Mouse (Mus musculus): ENCODE measurements around the gene Psmb5. TPM values are rescaled to one million over a fixed set of nuclear protein-coding genes. Genes with fewer than 3 reads are reported as not detected.

Psmb5 gene
- polyA plus RNA-seq, 1 experiment from 2014 or later, result 387 TPM

GRCm38 (mm10) chr14:54602613-54603012, 15.2 kb downstream of the Psmb5 start:
- 37% methylated on average over 4 of the region's 4 CpGs for WGBS

GRCm38 (mm10) chr14:54601601-54602000, 16.2 kb downstream of the Psmb5 start:
- ATAC-seq (replicated peaks; ENCODE audit: low FRiP score, low read depth), result no peak
- DNase-seq (ENCODE audit: low spot score), result no peak
- 0 out of 2 replicates have a peak, but pooled peaks cover 4% of the 10 kb centered on the region for H3K36me3 ChIP-seq (ENCODE audit: insufficient read depth, low read length)
- no peak for TF ChIP-seq CTCF (IDR thresholded peaks at IDR 0.05; ENCODE audit: low read depth)
- no peak overlapping the region for H3K4me3 ChIP-seq (replicated peaks; ENCODE audit: low read depth, low read length)
- no peak overlapping the region for H3K27ac ChIP-seq
- H3K4me2 ChIP-seq (ENCODE audit: low read length), result no peak overlapping the region
- no peak overlapping the region for H3K9ac ChIP-seq (ENCODE audit: low read depth, low read length)
- WGBS, result 45% methylated on average over 2 of the region's 2 CpGs
- H3K4me1 ChIP-seq (replicated peaks; ENCODE audit: insufficient read depth, low read length), result 0 out of 2 replicates have a peak, but pooled peaks cover 5% of the 10 kb centered on the region
- no peaks in the 10 kb centered on the region for H3K9me3 ChIP-seq (replicated peaks; ENCODE audit: low read length)
- no peaks in the 10 kb centered on the region for H3K27me3 ChIP-seq (ENCODE audit: insufficient read depth, low read length)

More at GRCm38 (mm10) chr14:54602613-54603012, 15.2 kb downstream of the Psmb5 start:
- peak overlapping the region; percentile 52 for H3K4me3 ChIP-seq (replicated peaks; ENCODE audit: low read depth, low read length)
- 0 out of 2 replicates have a peak, but pooled peaks cover 5% of the 10 kb centered on the region for H3K4me1 ChIP-seq (replicated peaks; ENCODE audit: insufficient read depth, low read length)
- no peak for TF ChIP-seq CTCF (IDR thresholded peaks at IDR 0.05; ENCODE audit: low read depth)
- H3K27me3 ChIP-seq (ENCODE audit: insufficient read depth, low read length), result no peaks in the 10 kb centered on the region
- H3K36me3 ChIP-seq (ENCODE audit: insufficient read depth, low read length), result 0 out of 2 replicates have a peak, but pooled peaks cover 4% of the 10 kb centered on the region
- no peaks in the 10 kb centered on the region for H3K9me3 ChIP-seq (replicated peaks; ENCODE audit: low read length)
- ATAC-seq (replicated peaks; ENCODE audit: low FRiP score, low read depth) (no peak; the same call in 1 of the 2 replicates), DNase-seq (ENCODE audit: low spot score) (peak; percentile 36)
- peak overlapping the region; percentile 94 for H3K27ac ChIP-seq
- H3K4me2 ChIP-seq (ENCODE audit: low read length), result peak overlapping the region; percentile 47
- H3K9ac ChIP-seq (ENCODE audit: low read depth, low read length), result peak overlapping the region; percentile 80; the same call in 1 of the 2 replicates

GRCm38 (mm10) chr14:54597084-54597483, 20.7 kb downstream of the Psmb5 start:
- 84% methylated on average over 7 of the region's 7 CpGs for WGBS
- H3K4me1 ChIP-seq (replicated peaks; ENCODE audit: insufficient read depth, low read length), result peaks cover 5% of the 10 kb centered on the region; the same call in 1 of the 2 replicates

GRCm38 (mm10) chr14:54594631-54595414, 23.0 kb downstream of the Psmb5 start:
- H3K9me3 ChIP-seq (replicated peaks; ENCODE audit: low read length), result no peaks in the 10 kb centered on the region
- DNase-seq (ENCODE audit: low spot score), result no peak
- 0 out of 2 replicates have a peak, but pooled peaks cover 8% of the 10 kb centered on the region for H3K36me3 ChIP-seq (ENCODE audit: insufficient read depth, low read length)
- 80% methylated on average over 28 of the region's 28 CpGs for WGBS
- no peak overlapping the region for H3K27ac ChIP-seq
- H3K4me1 ChIP-seq (replicated peaks; ENCODE audit: insufficient read depth, low read length), result peaks cover 5% of the 10 kb centered on the region; the same call in 1 of the 2 replicates
- no peak overlapping the region for H3K4me3 ChIP-seq (replicated peaks; ENCODE audit: low read depth, low read length)
- no peak for ATAC-seq (replicated peaks; ENCODE audit: low FRiP score, low read depth)
- H3K9ac ChIP-seq (ENCODE audit: low read depth, low read length), result no peak overlapping the region
- TF ChIP-seq CTCF (IDR thresholded peaks at IDR 0.05; ENCODE audit: low read depth), result no peak
- H3K4me2 ChIP-seq (ENCODE audit: low read length), result no peak overlapping the region
- H3K27me3 ChIP-seq (ENCODE audit: insufficient read depth, low read length), result no peaks in the 10 kb centered on the region

More at GRCm38 (mm10) chr14:54597084-54597483, 20.7 kb downstream of the Psmb5 start:
- ATAC-seq (replicated peaks; ENCODE audit: low FRiP score, low read depth) (no peak), DNase-seq (ENCODE audit: low spot score) (no peak)
- Histone ChIP-seq H3K4me2 (ENCODE audit: low read length) (no peak overlapping the region), H3K4me3 (replicated peaks; ENCODE audit: low read depth, low read length) (no peak overlapping the region), H3K9me3 (replicated peaks; ENCODE audit: low read length) (no peaks in the 10 kb centered on the region), H3K27me3 (ENCODE audit: insufficient read depth, low read length) (no peaks in the 10 kb centered on the region), H3K27ac (no peak overlapping the region), H3K36me3 (ENCODE audit: insufficient read depth, low read length) (0 out of 2 replicates have a peak, but pooled peaks cover 8% of the 10 kb centered on the region), H3K9ac (ENCODE audit: low read depth, low read length) (no peak overlapping the region)
- peak; percentile 57 for TF ChIP-seq CTCF (IDR thresholded peaks at IDR 0.05; ENCODE audit: low read depth)

- Histone ChIP-seq H3K27me3 (ENCODE audit: insufficient read depth, low read length) (no peaks in the 10 kb centered on the region), H3K9me3 (replicated peaks; ENCODE audit: low read length) (no peaks in the 10 kb centered on the region)
- WGBS, result 80% methylated on average over 3 of the region's 3 CpGs
These were observed 23.8 kb downstream of the Psmb5 start for GRCm38 (mm10) chr14:54594055-54594454.

GRCm38 (mm10) chr14:54592319-54592934, 25.4 kb downstream of the Psmb5 start:
- DNase-seq (ENCODE audit: low spot score) (peak; percentile 94), ATAC-seq (replicated peaks; ENCODE audit: low FRiP score, low read depth) (peak; percentile 75)
- H3K4me1 ChIP-seq (replicated peaks; ENCODE audit: insufficient read depth, low read length), result peaks cover 5% of the 10 kb centered on the region; the same call in 1 of the 2 replicates
- 15% methylated on average over 10 of the region's 10 CpGs for WGBS
- 0 out of 2 replicates have a peak, but pooled peaks cover 4% of the 10 kb centered on the region for H3K36me3 ChIP-seq (ENCODE audit: insufficient read depth, low read length)
- H3K27ac ChIP-seq, result peak overlapping the region; percentile 72
- TF ChIP-seq CTCF (IDR thresholded peaks at IDR 0.05; ENCODE audit: low read depth), result no peak
- H3K9ac ChIP-seq (ENCODE audit: low read depth, low read length), result no peak overlapping the region
- H3K27me3 ChIP-seq (ENCODE audit: insufficient read depth, low read length), result no peaks in the 10 kb centered on the region
- no peak overlapping the region for H3K4me2 ChIP-seq (ENCODE audit: low read length)
- no peaks in the 10 kb centered on the region for H3K9me3 ChIP-seq (replicated peaks; ENCODE audit: low read length)
- no peak overlapping the region for H3K4me3 ChIP-seq (replicated peaks; ENCODE audit: low read depth, low read length)

More at GRCm38 (mm10) chr14:54594055-54594454, 23.8 kb downstream of the Psmb5 start:
- DNase-seq (ENCODE audit: low spot score) (no peak), ATAC-seq (replicated peaks; ENCODE audit: low FRiP score, low read depth) (no peak)
- H3K27ac ChIP-seq, result no peak overlapping the region
- H3K4me2 ChIP-seq (ENCODE audit: low read length), result no peak overlapping the region
- H3K36me3 ChIP-seq (ENCODE audit: insufficient read depth, low read length), result 0 out of 2 replicates have a peak, but pooled peaks cover 4% of the 10 kb centered on the region
- TF ChIP-seq CTCF (IDR thresholded peaks at IDR 0.05; ENCODE audit: low read depth), result peak; percentile 42
- H3K4me1 ChIP-seq (replicated peaks; ENCODE audit: insufficient read depth, low read length), result peaks cover 5% of the 10 kb centered on the region; the same call in 1 of the 2 replicates
- H3K4me3 ChIP-seq (replicated peaks; ENCODE audit: low read depth, low read length), result no peak overlapping the region
- no peak overlapping the region for H3K9ac ChIP-seq (ENCODE audit: low read depth, low read length)
